Mouse (Mus musculus) C2C12 (cell line): ENCODE data around the gene Map6. TPM values are rescaled to one million over a fixed set of nuclear protein-coding genes. Genes with fewer than 3 reads are reported as not detected.

Experiments
- H3K27me3 ChIP-seq: one replicate; pipeline ENCODE4 v1.6.1; 2011; ENCODE audit not compliant: control insufficient read depth, insufficient read depth, insufficient read length
- H3K36me3 ChIP-seq: one replicate; pipeline ENCODE4 v1.6.1; 2011; ENCODE audit not compliant: control insufficient read depth, insufficient read depth
- H3K4me3 ChIP-seq: one replicate; pipeline ENCODE4 v1.5.1; 2011; ENCODE audit warnings: mild to moderate bottlenecking, control low read depth; ENCODE audit not compliant: poor library complexity, insufficient read depth, severe bottlenecking
- H3K79me2 ChIP-seq: one replicate; pipeline ENCODE4 v1.6.1; 2011; ENCODE audit not compliant: control insufficient read depth, insufficient read depth
- H3K79me3 ChIP-seq: one replicate; pipeline ENCODE4 v1.6.1; 2011; ENCODE audit warnings: low read depth, control low read depth
- H3ac ChIP-seq: one replicate; pipeline ENCODE3; 2011; ENCODE audit warnings: low read depth; ENCODE audit not compliant: control insufficient read depth, insufficient read length
- CEBPB ChIP-seq: IDR thresholded peaks from one replicate; pipeline ENCODE4 v1.6.1; 2011; ENCODE audit warnings: low read depth, mild to moderate bottlenecking, control low read depth, moderate library complexity
- CTCF ChIP-seq: IDR thresholded peaks from one replicate; pipeline ENCODE4 v1.5.1; 2011; ENCODE audit not compliant: control insufficient read depth, insufficient read depth, insufficient read length
- FOSL1 ChIP-seq: IDR thresholded peaks from one replicate; pipeline ENCODE4 v1.8.0; 2011; ENCODE audit warnings: mild to moderate bottlenecking, low read length; ENCODE audit not compliant: poor library complexity, insufficient read depth, severe bottlenecking
- MAX ChIP-seq: IDR thresholded peaks from one replicate; pipeline ENCODE4 v1.6.1; 2011; ENCODE audit warnings: mild to moderate bottlenecking, control low read depth
- MYOD1 ChIP-seq: IDR thresholded peaks from one replicate; pipeline ENCODE4 v1.6.1; 2011; ENCODE audit warnings: low read depth; ENCODE audit not compliant: control insufficient read depth, insufficient read length
- MYOG ChIP-seq: IDR thresholded peaks from one replicate; pipeline ENCODE4 v1.6.1; 2011; ENCODE audit not compliant: control insufficient read depth, insufficient read length; ENCODE audit errors: extremely low read depth
- USF1 ChIP-seq: IDR thresholded peaks from one replicate; pipeline ENCODE4 v1.6.1; 2011; ENCODE audit warnings: low read depth, mild to moderate bottlenecking, control low read depth, moderate library complexity
- polyA plus RNA-seq: library from polyadenylated mRNA; unstranded; fragments of >200 nt; fragmentation: generic; extraction: Trizol; gene quantifications from one replicate; pipeline ENCODE4 v1.2.1, GENCODE M21; 2012; ENCODE audit warnings: missing spikeins

Gene Map6
- polyA plus RNA-seq, 1 experiment = 39.2 TPM

GRCm38 (mm10) chr7:99316207-99316606 lies 49.0 kb downstream of the Map6 start:
- Histone ChIP-seq H3K27me3 (no peaks in the 10 kb centered on the region), H3K4me3 (no peak overlapping the region), H3ac (no peak overlapping the region), H3K79me2 (no peaks in the 10 kb centered on the region), H3K36me3 (peaks cover 4% of the 10 kb centered on the region), H3K79me3 (no peaks in the 10 kb centered on the region)
- no peak for TF ChIP-seq MYOG
- TF ChIP-seq CEBPB = no peak
- TF ChIP-seq USF1 = no peak
- TF ChIP-seq MAX = no peak
- no peak for TF ChIP-seq CTCF
- no peak for TF ChIP-seq FOSL1
- TF ChIP-seq MYOD1 = no peak

GRCm38 (mm10) chr7:99317475-99317874 lies 50.2 kb downstream of the Map6 start:
- TF ChIP-seq MYOG (no peak), CEBPB (no peak), FOSL1 (no peak), MYOD1 (no peak), CTCF (no peak), USF1 (no peak), MAX (no peak)
- H3ac ChIP-seq = no peak overlapping the region
- no peaks in the 10 kb centered on the region for H3K79me3 ChIP-seq
- no peaks in the 10 kb centered on the region for H3K27me3 ChIP-seq
- H3K4me3 ChIP-seq = no peak overlapping the region
- peaks cover 4% of the 10 kb centered on the region for H3K36me3 ChIP-seq
- H3K79me2 ChIP-seq = no peaks in the 10 kb centered on the region

GRCm38 (mm10) chr7:99320524-99320923 lies 53.3 kb downstream of the Map6 start:
- no peak overlapping the region for H3ac ChIP-seq
- TF ChIP-seq CTCF = no peak
- no peak for TF ChIP-seq USF1
- no peak for TF ChIP-seq FOSL1
- no peak for TF ChIP-seq MYOG
- TF ChIP-seq CEBPB = no peak
- TF ChIP-seq MAX = no peak
- no peak for TF ChIP-seq MYOD1
- no peak overlapping the region for H3K4me3 ChIP-seq
- no peaks in the 10 kb centered on the region for H3K79me2 ChIP-seq
- no peaks in the 10 kb centered on the region for H3K79me3 ChIP-seq
- peaks cover 8% of the 10 kb centered on the region for H3K36me3 ChIP-seq
- H3K27me3 ChIP-seq = no peaks in the 10 kb centered on the region

- Histone ChIP-seq H3K79me2 (no peaks in the 10 kb centered on the region), H3K27me3 (no peaks in the 10 kb centered on the region), H3ac (no peak overlapping the region), H3K4me3 (no peak overlapping the region), H3K79me3 (no peaks in the 10 kb centered on the region), H3K36me3 (peaks cover 4% of the 10 kb centered on the region)
- no peak for TF ChIP-seq MYOD1
- TF ChIP-seq MYOG = no peak
- TF ChIP-seq CEBPB = no peak
- TF ChIP-seq MAX = no peak
- no peak for TF ChIP-seq USF1
- TF ChIP-seq FOSL1 = no peak
- TF ChIP-seq CTCF = no peak
Measured at GRCm38 (mm10) chr7:99322691-99323320, 55.6 kb downstream of the Map6 start.

GRCm38 (mm10) chr7:99323321-99323700 lies 56.1 kb downstream of the Map6 start:
- Histone ChIP-seq H3K27me3 (no peaks in the 10 kb centered on the region), H3K79me3 (no peaks in the 10 kb centered on the region), H3K4me3 (no peak overlapping the region), H3ac (no peak overlapping the region), H3K36me3 (peaks cover 4% of the 10 kb centered on the region), H3K79me2 (no peaks in the 10 kb centered on the region)
- no peak for TF ChIP-seq MYOG
- no peak for TF ChIP-seq FOSL1
- no peak for TF ChIP-seq MYOD1
- TF ChIP-seq USF1 = no peak
- TF ChIP-seq MAX = no peak
- TF ChIP-seq CEBPB = no peak

- H3K79me2 ChIP-seq = no peaks in the 10 kb centered on the region
- no peaks in the 10 kb centered on the region for H3K79me3 ChIP-seq
- no peak overlapping the region for H3K4me3 ChIP-seq
- H3ac ChIP-seq = no peak overlapping the region
- H3K36me3 ChIP-seq = peaks cover 4% of the 10 kb centered on the region
- no peaks in the 10 kb centered on the region for H3K27me3 ChIP-seq
- TF ChIP-seq MAX (no peak), USF1 (no peak), MYOG (no peak), FOSL1 (no peak), CEBPB (no peak), CTCF (no peak), MYOD1 (no peak)
Measured at GRCm38 (mm10) chr7:99324810-99325209, 57.6 kb downstream of the Map6 start.
